Mouse (Mus musculus): ENCODE results near the gene Vamp2.

- TF ChIP-seq ZNF384 (IDR thresholded peaks at IDR 0.05; ENCODE audit: low read depth, low read length), result no peak
- no peak for TF ChIP-seq HCFC1 (IDR thresholded peaks at IDR 0.05; ENCODE audit: borderline replicate concordance, insufficient read depth, low read length)
These were observed 26.9 kb upstream of the Vamp2 start for GRCm38 (mm10) chr11:69061255-69061912.
